Mouse (Mus musculus) gastrocnemius, adult 2 months (tissue): ENCODE data around the gene Dkk1. TPM values are rescaled to one million over a fixed set of nuclear protein-coding genes. Genes with fewer than 3 reads are reported as not detected.

Experiments used
- DNase-seq: peaks from one replicate; pipeline ENCODE4 v3.0.0; 2022
- H3K27ac ChIP-seq: fragments of 200-600 bp; 2 replicates; pipeline ENCODE4 v1.8.1; 2022; ENCODE audit warnings: mild to moderate bottlenecking
- H3K4me3 ChIP-seq: fragments of 200-600 bp; 2 replicates; pipeline ENCODE4 v1.8.1; 2022; ENCODE audit warnings: mild to moderate bottlenecking, moderate library complexity
- CTCF ChIP-seq: fragments of 200-600 bp; IDR thresholded peaks from 2 replicates; pipeline ENCODE4 v1.8.1; 2022; ENCODE audit warnings: antibody characterized with exemption, mild to moderate bottlenecking, moderate library complexity
- intact Hi-C: fragments of 180-260 bp; cut with DNase I; formaldehyde crosslinking; loops from one replicate; pipeline ENCODE4 v1.15.1; 2025
- total RNA-seq, 2 experiments: library from RNA; stranded (reverse); gene quantifications; 2 replicates each; pipeline ENCODE4 v1.2.3; 2021

The Dkk1 gene
- total RNA-seq, 2 experiments from 2014 or later: not detected

DNA sequence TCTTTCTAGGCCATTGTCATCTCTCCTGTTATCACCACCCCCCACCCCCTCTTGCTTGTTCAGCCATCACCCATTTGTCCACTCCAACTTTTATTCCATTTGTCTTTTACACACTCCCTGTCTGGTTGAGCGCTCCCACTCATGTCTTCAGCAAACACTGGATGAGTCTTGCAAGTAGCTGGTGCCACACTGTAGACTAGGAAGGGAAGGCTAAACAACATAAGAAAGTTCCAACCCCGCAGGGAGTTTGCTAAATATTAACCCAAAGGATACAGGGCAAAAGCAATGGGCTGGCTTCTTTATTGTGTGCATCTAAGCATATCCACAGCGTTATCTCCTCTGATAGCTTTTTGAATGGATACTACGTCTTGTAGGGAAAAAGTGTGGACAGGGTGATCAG is 39.0 kb downstream of the Dkk1 start:
- Histone ChIP-seq H3K27ac (no peak overlapping the region), H3K4me3 (no peak overlapping the region)
- intact Hi-C loops: no loop called here
- TF ChIP-seq CTCF: no peak
- DNase-seq: no peak

GRCm38 (mm10) chr19:30505497-30505896 is 44.0 kb downstream of the Dkk1 start:
- Histone ChIP-seq H3K27ac (no peak overlapping the region), H3K4me3 (no peak overlapping the region)
- intact Hi-C loops: no loop called here
- no peak for DNase-seq
- TF ChIP-seq CTCF: no peak
